Mouse (Mus musculus) myocyte (in vitro differentiated cells): ENCODE results near the gene Islr2. TPM values are rescaled to one million over a fixed set of nuclear protein-coding genes. Genes with fewer than 3 reads are reported as not detected.
"Not testable (repeated sequence)": the region's sequence is repeated elsewhere in the genome, so short reads cannot be mapped to it uniquely, and the experiment has no call there.

ENCODE experiments used
- H3K27me3 ChIP-seq: one replicate; pipeline ENCODE4 v1.6.1; 2011; ENCODE audit not compliant: control insufficient read depth, insufficient read depth, insufficient read length
- H3K36me3 ChIP-seq: one replicate; pipeline ENCODE4 v1.6.1; 2011; ENCODE audit not compliant: control insufficient read depth, insufficient read depth
- H3K4me2 ChIP-seq: one replicate; pipeline ENCODE4 v1.6.1; 2011; ENCODE audit warnings: low read depth, control low read depth
- H3K4me3 ChIP-seq: one replicate; pipeline ENCODE4 v1.5.1; 2011; ENCODE audit warnings: mild to moderate bottlenecking, control low read depth, moderate library complexity
- H3K79me2 ChIP-seq: one replicate; pipeline ENCODE4 v1.6.1; 2011; ENCODE audit not compliant: control insufficient read depth, insufficient read depth
- H3ac ChIP-seq: one replicate; pipeline ENCODE4 v1.6.1; 2011; ENCODE audit not compliant: control insufficient read depth, insufficient read length
- CEBPB ChIP-seq: IDR thresholded peaks from 2 replicates; pipeline ENCODE4 v1.6.1; 2011; ENCODE audit warnings: mild to moderate bottlenecking, moderate library complexity; ENCODE audit not compliant: poor library complexity, insufficient read depth, severe bottlenecking
- E2F4 ChIP-seq: IDR thresholded peaks from one replicate; pipeline ENCODE4 v1.6.1; 2011; ENCODE audit warnings: mild to moderate bottlenecking, control low read depth, moderate library complexity; ENCODE audit not compliant: insufficient read depth
- MAX ChIP-seq: IDR thresholded peaks from one replicate; pipeline ENCODE4 v1.6.1; 2011; ENCODE audit warnings: low read depth, mild to moderate bottlenecking, control low read depth
- MYOD1 ChIP-seq, 3 experiments: IDR thresholded peaks; one replicate each; pipeline ENCODE4 v1.6.1; 2011; ENCODE audit warnings: control low read depth in 2 of 3, low read depth in 2 of 3, mild to moderate bottlenecking in 2 of 3, moderate library complexity in 1 of 3; ENCODE audit not compliant: insufficient read length in 2 of 3, control insufficient read depth in 1 of 3
- MYOG ChIP-seq, 3 experiments: IDR thresholded peaks; one replicate each; pipeline ENCODE4 v1.6.1; 2011; ENCODE audit warnings: control low read depth in 2 of 3, low read depth in 2 of 3, mild to moderate bottlenecking in 2 of 3; ENCODE audit not compliant: insufficient read length in 2 of 3, control insufficient read depth in 1 of 3, insufficient read depth in 1 of 3
- POLR2A ChIP-seq: IDR thresholded peaks from one replicate; pipeline ENCODE4 v1.6.1; 2011; ENCODE audit warnings: low read depth, mild to moderate bottlenecking, control low read depth, moderate library complexity; ENCODE audit not compliant: insufficient read length
- POLR2AphosphoS2 ChIP-seq: IDR thresholded peaks from one replicate; pipeline ENCODE4 v1.6.1; 2011; ENCODE audit warnings: low read depth, control low read depth; ENCODE audit not compliant: insufficient read length
- REST ChIP-seq: IDR thresholded peaks from one replicate; pipeline ENCODE4 v1.6.1; 2011; ENCODE audit warnings: mild to moderate bottlenecking, control low read depth, moderate library complexity; ENCODE audit not compliant: insufficient read depth, insufficient read length
- SRF ChIP-seq: IDR thresholded peaks from one replicate; pipeline ENCODE4 v1.6.1; 2011; ENCODE audit warnings: low read depth; ENCODE audit not compliant: control insufficient read depth, insufficient read length
- TCF12 ChIP-seq: IDR thresholded peaks from one replicate; pipeline ENCODE4 v1.6.1; 2011; ENCODE audit warnings: mild to moderate bottlenecking, control low read depth; ENCODE audit not compliant: poor library complexity, insufficient read depth, severe bottlenecking
- TCF3 ChIP-seq: IDR thresholded peaks from one replicate; pipeline ENCODE4 v1.6.1; 2011; ENCODE audit warnings: low read depth, control low read depth; ENCODE audit not compliant: insufficient read length
- USF1 ChIP-seq: IDR thresholded peaks from one replicate; pipeline ENCODE4 v1.6.1; 2011; ENCODE audit warnings: low read depth, mild to moderate bottlenecking, control low read depth, moderate library complexity
- polyA plus RNA-seq: library from polyadenylated mRNA; unstranded; fragments of >200 nt; fragmentation: generic; extraction: Trizol; gene quantifications from one replicate; pipeline ENCODE4 v1.2.1, GENCODE M21; 2012; ENCODE audit warnings: missing spikeins

The Islr2 gene
- 0.32 TPM for polyA plus RNA-seq

- Histone ChIP-seq H3K27me3 (no peaks in the 10 kb centered on the region), H3K79me2 (no peaks in the 10 kb centered on the region), H3ac (no peak within 1 kb of the TSS), H3K36me3 (no peaks in the 10 kb centered on the region), H3K4me2 (peak within 1 kb of the TSS; percentile 72), H3K4me3 (peak within 1 kb of the TSS; percentile 13)
- TF ChIP-seq SRF (no peak), POLR2AphosphoS2 (no peak), MYOG (IDR thresholded peaks at IDR 0.05; ENCODE audit: control insufficient read depth in 1 of 3, insufficient read depth in 1 of 3, insufficient read length in 2 of 3, low read depth in 2 of 3) (no peak), REST (no peak), TCF12 (no peak), TCF3 (no peak)
Measured at GRCm38 (mm10) chr9:58203516-58204447, at the start of gene Islr2, which contains the start of gene Islr. Gene Islr2, minus strand, starts transcription at chr9:58204319. Gene Islr, minus strand, starts transcription at chr9:58204306.

GRCm38 (mm10) chr9:58253805-58254122, 49.6 kb upstream of the Islr2 start:
- peak overlapping the region; percentile 87 for H3K4me2 ChIP-seq
- peak overlapping the region; percentile 62 for H3ac ChIP-seq
- H3K27me3 ChIP-seq, H3K36me3 ChIP-seq, H3K79me2 ChIP-seq: not testable (repeated sequence)
- peak overlapping the region; percentile 38 for H3K4me3 ChIP-seq

GRCm38 (mm10) chr9:58253033-58253804, 49.1 kb upstream of the Islr2 start, which contains the start of gene Stoml1:
Gene Stoml1, plus strand, starts transcription at chr9:58253164.
- Histone ChIP-seq H3K79me2 (peaks cover 15% of the 10 kb centered on the region), H3K4me2 (peak within 1 kb of the TSS; percentile 87), H3K36me3 (no peaks in the 10 kb centered on the region), H3K27me3 (no peaks in the 10 kb centered on the region), H3K4me3 (peak within 1 kb of the TSS; percentile 38), H3ac (peak within 1 kb of the TSS; percentile 62)
- TF ChIP-seq POLR2A (peak; percentile 84), POLR2AphosphoS2 (peak; percentile 91), TCF12 (no peak), E2F4 (no peak), SRF (peak; percentile 61), MYOG (IDR thresholded peaks at IDR 0.05; ENCODE audit: control insufficient read depth in 1 of 3, insufficient read depth in 1 of 3, insufficient read length in 2 of 3, low read depth in 2 of 3) (peak in 1 of 3 experiments; percentile 21), MYOD1 (IDR thresholded peaks at IDR 0.05; ENCODE audit: control insufficient read depth in 1 of 3, insufficient read length in 2 of 3, low read depth in 2 of 3) (peak in 1 of 3 experiments; percentile 29)

GRCm38 (mm10) chr9:58250730-58251129, 46.6 kb upstream of the Islr2 start:
- not testable (repeated sequence) for H3K4me2 ChIP-seq, H3K4me3 ChIP-seq, H3ac ChIP-seq, H3K27me3 ChIP-seq, H3K36me3 ChIP-seq
- H3K79me2 ChIP-seq, result peaks cover 35% of the 10 kb centered on the region

GRCm38 (mm10) chr9:58250322-58250721, 46.2 kb upstream of the Islr2 start:
- TF ChIP-seq SRF, result no peak
- no peak for TF ChIP-seq POLR2A
- no peak for TF ChIP-seq POLR2AphosphoS2
- no peak for TF ChIP-seq TCF12
- TF ChIP-seq REST, result no peak
- TF ChIP-seq E2F4, result no peak
- no peak for TF ChIP-seq TCF3
- TF ChIP-seq USF1, result no peak
- TF ChIP-seq MYOG (IDR thresholded peaks at IDR 0.05; ENCODE audit: control insufficient read depth in 1 of 3, insufficient read depth in 1 of 3, insufficient read length in 2 of 3, low read depth in 2 of 3), result no peak
- no peak for TF ChIP-seq MYOD1 (IDR thresholded peaks at IDR 0.05; ENCODE audit: control insufficient read depth in 1 of 3, insufficient read length in 2 of 3, low read depth in 2 of 3)
- no peak for TF ChIP-seq CEBPB
- no peak for TF ChIP-seq MAX
- H3K4me3 ChIP-seq, result peak overlapping the region; percentile 59
- H3ac ChIP-seq, result no peak overlapping the region
- no peaks in the 10 kb centered on the region for H3K27me3 ChIP-seq
- peaks cover 39% of the 10 kb centered on the region for H3K79me2 ChIP-seq
- peak overlapping the region; percentile 84 for H3K4me2 ChIP-seq
- H3K36me3 ChIP-seq, result no peaks in the 10 kb centered on the region
